Mouse (Mus musculus): ENCODE measurements at regions not wholly inside any gene's neighbourhood (a gene's known extent, or its start where the extent isn't known, plus 50 kb on each side); places are given as distances from the start of the nearest gene placed in this dataset.

DNA sequence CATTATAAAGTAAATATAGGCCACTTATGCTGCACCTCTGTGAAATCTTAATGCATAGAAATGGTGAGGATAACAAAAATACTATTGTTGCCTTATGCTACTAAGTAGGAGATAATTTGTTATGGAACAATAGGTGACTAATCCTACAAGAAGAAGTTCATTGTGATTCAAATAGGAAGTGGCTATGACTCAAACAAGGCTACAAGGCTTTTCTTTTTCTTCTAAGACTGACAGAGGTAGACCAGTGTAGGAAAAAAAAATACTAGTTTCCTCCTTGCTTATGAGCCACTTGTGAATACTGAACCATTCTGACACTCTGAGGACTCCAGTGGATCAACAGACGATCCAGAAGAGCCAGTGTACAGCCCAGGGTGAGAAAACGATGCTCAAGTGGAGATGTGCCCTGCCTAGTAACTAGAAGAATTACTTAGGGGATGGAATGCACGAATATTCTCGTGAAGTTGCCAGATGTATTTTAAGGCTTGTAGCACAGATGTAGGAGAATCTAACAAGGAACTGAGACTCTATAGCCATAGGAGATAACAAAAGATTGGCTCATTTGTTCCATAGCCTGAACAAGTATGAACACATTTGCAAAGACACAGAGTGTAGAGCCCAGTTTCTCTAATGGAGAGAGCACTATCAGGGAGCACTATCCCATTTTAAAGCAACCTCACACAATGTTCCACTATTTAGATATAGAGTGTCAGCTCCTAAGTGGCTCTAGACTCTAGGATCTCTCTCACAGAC is 60.3 kb downstream of the Fzd1 start:
- DNase-seq (ENCODE audit: low read depth): no peak

DNA sequence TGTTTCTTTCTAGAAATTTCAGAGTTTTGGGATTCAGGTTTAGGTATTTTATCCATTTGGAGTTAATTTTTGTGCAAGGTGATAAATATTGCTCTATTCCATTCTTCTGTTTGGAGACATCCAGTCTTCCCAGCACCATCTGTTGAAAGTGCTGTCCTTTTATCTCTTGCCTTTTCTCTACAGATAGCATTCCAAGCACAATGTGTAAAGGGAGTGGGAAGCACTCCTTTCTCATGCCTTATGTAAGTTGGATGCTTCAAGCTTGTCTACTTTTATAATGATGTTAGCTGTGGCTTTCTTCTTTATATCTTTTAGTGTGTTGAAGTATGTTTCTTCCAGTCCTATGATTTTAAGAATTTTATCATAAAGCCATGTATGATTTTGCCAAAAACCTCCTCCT is 61.1 kb downstream of the Fzd1 start:
- DNase-seq (ENCODE audit: low read depth): no peak

DNA sequence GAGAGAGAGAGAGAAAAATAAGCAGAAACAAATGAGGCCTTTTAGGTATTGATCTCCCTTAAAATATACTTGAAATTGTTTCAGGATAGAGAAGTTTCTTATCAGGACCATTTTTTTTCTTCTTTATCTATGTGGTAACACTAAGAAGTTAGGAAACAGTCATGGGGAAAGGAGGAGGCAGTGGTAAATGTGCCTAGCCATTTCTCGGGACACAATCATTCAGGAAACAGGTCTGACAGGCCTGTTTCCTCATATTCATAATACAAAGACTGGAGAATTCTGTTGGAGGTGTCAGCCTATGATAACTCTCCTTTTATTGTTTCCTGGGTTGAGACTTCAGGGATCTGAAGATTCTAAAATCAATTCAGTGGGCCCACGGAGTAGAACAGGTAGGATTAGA is 68.7 kb downstream of the Fzd1 start:
- DNase-seq (ENCODE audit: low read depth): peak; percentile 50

DNA sequence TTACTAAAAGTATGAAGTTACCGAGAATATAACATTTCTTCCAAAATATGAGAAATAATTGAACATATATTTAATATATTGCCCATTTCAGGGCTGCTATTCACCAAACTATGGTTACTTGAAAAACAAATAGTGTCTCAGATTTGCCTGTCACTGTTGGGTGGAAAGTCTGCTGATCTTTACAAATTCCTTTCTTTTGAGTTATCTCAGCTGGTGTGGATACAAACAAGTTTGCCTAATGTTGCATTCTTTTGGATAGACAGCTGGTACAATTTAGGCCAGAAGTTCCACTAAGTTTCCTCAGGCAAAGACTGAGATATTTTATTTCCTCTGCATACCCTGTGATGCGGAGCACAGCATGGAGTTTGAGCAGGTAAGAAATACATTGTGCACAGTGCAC is 82.5 kb downstream of the Fzd1 start:
- no peak for DNase-seq (ENCODE audit: low read depth)

DNA sequence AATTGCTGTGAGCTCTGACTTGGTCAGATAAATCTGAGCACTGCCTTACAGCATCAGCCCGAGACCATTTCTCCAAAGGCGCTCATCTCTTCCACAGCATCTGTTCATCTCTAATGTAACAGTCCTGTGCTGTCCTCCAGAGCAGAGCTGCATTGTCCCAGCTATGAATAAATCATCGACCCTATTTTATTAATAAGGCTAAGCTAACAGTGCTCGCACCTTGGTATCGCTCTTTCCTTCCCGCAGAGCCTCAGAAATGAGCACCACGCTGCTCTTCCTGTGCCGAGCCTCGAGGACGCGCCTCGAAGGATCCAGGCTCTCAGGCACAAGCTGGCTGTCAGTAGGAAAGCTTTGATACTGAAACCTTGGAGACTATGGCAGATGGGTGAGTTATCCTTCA is 91.5 kb downstream of the Fzd1 start:
- no peak for DNase-seq (ENCODE audit: low read depth)

DNA sequence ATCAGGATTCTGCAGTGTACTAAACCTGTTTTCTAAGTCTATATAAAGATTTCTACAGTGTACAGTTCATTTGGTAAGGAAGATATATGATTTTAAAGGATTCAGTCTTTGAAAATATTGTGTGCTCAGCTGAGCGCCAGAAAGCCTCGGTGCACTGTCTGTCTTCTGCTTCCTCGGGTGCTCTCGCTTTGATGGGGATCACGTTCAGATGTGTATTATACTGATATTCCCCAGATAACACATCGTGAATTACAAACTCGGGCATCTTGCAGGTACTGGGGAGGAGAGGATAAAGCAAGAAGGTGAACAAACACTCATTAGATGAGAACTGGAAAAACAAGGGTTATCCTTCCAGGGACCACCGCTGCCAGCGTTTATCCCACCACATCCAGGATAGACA is 91.9 kb downstream of the Fzd1 start:
- no peak for DNase-seq (ENCODE audit: low read depth)

DNA sequence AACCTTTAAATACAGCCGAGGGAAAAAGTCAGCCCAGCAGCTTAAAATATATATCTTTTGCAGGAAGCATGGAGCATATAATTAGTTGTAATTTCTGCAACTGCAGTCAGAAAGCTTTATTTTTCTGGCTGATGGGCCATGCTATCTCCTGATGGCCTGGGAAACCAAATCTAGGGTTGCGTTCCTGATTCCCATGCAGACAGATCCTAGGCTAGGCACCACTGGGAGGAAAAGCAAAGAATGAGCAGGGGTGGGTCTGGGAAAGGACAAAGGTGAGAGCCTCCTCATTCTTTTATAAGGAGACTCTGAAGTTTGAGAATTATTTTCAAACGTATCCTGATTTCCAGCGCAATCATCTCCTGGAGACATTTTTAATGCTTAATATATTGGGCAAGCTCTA is 92.9 kb downstream of the Fzd1 start:
- no peak for DNase-seq (ENCODE audit: low read depth)

DNA sequence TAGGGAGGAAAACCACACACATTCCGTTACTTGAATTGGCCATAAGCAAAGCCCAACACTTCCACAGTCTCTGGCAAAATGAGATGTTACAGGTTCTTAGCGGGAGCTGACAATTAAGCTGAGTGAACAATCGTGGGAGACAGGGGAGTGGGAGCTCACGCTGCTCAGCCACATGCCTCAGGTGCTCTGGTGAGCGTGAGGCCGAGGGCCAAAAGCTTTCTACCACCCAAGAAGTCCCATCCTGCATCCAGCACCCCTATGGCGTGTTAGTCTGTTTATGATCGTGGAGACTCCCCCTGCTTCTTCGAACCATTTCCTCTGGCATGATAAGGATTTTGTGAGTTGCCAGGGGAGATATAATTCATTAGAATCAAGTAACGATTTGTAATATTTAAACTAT is 93.3 kb downstream of the Fzd1 start:
- DNase-seq (ENCODE audit: low read depth): no peak

DNA sequence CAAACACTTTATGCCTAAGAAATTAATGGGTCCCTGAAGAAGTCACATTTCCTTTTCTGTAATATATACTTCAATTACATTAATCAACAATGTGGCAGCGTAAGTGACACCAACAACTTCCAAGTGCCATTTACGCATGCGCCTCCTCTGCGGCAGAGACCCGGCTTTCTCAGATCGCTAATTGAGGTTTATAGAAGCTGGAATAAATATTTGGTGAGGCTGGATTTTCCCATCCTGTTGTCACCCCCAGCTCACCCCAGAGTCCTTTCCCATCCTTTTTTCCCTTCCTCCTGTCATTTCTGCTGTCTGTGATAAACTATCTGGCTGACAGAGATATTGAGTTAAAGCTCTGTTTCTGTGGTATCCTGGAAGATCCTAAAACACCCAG is 95.6 kb downstream of the Fzd1 start:
- no peak for DNase-seq (ENCODE audit: low read depth)

DNA sequence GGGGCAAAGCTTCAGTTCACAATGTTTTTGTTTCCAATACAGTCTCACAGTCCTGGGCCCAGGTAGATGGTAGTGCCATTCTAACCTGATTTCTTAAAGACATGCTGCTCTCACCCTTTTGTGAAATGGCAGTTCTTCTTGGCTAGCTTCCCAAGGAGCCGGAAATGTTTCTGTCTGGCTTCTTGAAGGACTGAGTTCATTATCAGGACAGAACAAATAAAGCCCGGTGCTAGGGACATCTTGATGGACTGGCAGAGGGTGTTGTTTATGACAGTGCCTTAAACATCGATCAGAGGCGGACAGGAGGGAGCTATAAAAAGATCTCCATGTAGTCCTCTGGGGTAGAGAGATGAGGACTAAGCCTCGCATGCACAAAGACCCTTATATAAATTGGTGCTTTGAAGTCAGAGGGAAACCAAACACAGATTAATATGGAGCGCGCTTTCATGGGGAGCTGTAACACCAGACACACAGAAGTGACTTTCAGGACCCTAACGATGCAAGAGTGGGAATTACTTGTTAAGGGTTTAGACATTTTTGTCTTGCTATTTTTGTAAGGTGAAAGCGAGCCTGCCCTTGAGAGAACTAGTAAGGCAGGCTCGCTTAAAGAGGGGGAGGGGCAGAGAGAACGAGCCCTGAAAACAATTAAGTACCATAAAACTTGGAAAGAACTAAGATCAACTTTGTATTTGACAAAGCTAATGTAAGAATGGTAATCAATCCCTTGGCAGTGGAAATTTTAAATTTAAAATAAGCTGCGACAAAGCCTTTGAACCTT is 96.2 kb downstream of the Fzd1 start:
- no peak for DNase-seq (ENCODE audit: low read depth)

DNA sequence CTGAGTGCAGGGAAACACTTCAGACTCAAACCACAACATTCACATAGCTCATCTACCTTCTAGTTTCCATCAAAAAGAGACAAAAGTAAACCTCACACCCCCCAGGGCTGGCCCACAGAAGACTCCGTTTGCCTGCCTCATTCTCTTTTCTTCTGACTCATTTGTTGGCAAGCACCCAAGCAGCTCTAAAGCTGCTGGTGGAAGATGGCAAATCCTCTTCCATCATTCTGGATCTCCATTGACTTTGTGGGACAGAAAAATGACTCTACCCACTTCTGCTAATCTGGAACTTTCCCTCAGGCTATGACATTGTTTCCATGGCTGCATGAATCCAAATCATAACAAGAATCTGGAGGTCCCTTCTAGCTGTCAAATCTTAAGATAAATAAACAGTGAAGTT is 99.9 kb downstream of the Fzd1 start:
- DNase-seq (ENCODE audit: low read depth): no peak

DNA sequence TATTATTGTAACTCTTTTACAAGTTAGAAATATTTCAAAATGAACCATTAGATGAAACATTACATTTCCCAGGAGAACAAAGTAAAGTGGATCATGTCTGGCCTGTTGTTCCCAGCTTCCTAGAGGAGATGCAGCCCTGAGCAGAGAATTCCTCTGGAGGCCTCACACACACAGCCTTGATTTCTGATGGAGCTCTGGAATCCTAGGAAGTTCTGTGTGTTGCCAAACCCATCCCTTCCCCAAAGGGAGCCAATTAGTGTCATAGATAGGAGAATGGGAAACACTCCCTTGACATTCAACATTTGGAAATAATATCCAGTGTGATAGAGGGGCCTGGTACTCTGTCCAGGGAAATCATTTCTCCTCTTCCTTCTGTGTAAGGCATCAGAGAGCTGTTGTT is 103.6 kb downstream of the Fzd1 start:
- DNase-seq (ENCODE audit: low read depth): no peak

DNA sequence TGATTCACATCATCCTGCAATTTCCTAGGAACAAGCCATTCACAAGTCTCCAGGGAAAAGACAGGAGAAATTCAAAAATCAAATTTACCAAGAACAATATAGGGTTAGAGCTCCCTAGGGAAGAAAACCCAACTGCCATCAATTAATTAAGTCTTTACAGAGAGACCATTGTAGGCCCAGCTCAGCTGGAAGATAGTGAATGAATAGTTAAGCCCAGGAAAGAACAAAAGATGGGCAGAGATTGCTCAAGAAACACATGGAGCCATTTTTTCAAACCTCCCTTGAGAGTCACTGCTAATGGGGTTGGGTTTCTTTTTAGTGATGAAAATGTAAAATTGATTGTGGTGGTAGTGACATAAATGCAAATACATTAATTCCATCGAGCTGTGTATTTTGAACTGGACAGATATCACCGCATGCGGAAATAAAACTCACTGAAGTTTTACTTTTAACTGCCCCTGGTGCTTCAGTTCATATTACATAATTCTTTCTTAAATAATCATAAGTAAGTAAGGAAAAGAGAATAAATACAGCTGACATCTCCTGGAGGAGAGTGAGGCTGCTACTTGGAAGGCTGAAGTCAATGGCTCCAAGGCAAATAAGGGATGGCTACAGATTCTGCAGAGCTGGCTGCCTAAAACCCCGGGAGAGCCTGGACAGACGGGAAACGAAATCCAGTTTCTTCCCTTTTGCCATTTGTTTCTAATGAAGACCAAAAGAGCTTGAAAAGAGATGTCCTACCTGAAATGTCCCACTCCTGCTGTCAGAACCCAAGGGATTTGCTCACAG is 106.5 kb downstream of the Fzd1 start:
- DNase-seq (ENCODE audit: low read depth): no peak

DNA sequence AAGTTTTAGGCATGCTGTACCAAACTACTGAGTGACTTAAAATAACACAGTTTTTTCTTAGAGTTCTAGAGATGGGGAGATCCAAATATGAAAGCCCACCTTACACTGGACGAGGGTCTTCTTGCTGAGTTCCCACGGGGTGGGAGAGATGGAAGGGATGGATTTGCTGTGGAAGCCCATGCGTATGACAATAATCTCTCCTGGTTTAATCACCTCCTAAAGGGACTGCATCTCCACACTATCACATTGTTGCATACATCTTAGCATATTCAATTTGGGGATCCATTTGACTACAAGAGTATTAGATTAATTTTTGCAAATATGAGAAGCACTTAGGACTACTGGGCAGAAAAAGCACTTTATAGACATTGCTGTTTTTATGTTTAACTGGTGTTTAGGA is 107.1 kb downstream of the Fzd1 start:
- DNase-seq (ENCODE audit: low read depth): no peak

DNA sequence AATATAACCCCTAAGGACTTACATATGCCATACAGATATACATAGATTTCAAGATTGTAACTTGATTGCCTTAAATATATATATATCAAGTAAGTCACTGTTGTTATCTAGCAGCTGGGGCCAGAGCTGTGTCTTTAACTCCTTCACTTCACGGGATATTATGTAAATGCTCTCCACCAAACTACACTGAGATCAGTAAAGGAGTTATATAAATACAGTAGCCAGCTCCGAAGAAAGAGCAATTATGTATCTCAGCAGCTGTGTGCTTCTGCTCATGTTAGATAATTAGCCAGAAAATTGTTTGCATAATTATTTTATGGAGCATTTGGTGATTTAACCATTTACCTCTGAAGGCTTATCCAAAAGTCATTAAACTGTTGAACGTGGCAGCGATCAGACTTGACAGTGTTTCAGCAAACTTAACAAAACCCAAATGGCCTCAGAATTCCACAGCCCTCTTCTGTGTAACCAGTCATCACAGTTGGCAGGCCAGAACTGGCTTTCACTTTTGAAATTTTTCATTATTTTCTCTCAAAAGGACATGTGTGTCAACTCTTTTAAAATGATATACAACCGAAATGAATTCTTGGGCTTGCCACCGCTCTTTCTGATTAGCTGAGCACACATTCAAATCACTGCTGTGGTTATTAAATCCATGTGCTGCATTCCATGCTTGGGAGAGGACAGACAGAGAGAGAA is 107.8 kb downstream of the Fzd1 start:
- no peak for DNase-seq (ENCODE audit: low read depth)

DNA sequence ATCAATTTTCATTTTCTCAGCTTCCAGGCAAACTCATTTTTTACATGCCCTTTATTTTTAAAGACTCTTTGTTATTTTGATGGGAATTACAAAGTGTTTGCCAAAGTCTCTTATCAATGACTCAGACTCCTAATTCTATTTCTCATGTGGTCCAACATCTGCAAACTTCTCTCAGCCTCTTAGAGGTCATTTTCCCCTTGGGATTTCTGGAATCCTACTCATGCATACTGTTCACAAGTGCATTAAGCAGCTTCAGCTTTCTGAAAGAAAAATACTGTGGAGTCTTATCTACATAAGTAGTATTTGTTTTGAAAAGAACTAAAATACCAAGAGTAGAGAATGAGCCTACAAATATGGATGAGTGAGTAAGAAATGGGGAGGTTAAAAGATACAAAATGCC is 116.8 kb downstream of the Fzd1 start:
- no peak for DNase-seq (ENCODE audit: low read depth)

DNA sequence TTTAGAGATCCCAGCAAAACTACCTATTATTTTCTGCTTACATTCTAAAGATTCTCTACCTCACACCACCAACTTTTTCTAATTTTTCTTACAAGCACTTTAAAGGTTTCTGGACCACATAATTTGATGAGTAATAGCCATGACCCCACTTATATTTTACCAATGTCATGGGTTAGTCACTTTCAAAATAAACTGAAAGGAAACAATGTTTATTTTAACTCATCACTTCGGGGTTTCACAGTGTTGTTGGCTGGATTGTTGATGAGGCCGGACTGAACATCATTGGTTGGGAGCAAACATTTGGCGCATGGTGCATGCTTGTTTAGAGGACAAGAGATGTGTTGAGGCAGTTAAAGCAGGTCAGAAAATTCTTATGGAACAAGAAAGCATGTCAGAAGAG is 124.1 kb downstream of the Fzd1 start:
- no peak for DNase-seq (ENCODE audit: low read depth)

DNA sequence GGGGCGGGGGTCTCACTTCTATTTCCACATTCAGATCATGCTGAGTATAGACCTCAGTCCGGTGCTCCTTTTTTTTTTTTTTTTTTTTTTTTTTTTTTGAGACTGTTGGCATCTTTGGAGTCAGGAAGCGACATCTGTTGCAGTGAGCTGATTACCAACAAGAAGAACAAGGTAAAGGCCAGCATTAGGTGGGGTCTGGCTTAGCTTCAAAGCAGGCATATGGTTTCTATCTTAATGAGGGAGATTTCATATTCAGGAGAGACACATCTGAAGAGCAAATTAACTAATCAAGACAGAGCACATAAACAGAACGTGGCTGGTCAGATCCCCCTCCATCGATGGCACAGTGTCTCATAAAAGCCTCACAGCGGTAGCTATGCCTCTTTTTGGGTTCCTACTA is 132.6 kb downstream of the Fzd1 start:
- no peak for DNase-seq (ENCODE audit: low read depth)

DNA sequence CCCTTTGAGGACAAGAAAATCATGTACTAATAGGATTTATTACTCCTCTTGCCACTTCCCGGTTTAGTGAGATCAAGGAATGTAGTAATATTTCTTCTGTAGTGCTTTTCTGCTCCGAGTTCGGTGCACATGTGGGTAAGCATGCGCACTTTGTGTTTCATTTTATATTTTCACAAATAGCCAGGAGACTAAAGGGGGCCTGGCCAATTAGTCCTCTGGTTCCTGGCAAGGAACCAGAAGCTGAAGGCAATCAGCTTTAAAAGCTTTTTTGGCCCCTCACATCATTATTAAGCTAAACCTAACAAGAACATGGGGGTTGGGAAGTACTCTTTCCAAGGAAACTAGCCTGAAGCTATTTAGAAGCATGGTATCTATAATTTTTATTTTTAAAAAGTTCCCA is 134.2 kb downstream of the Fzd1 start:
- no peak for DNase-seq (ENCODE audit: low read depth)

DNA sequence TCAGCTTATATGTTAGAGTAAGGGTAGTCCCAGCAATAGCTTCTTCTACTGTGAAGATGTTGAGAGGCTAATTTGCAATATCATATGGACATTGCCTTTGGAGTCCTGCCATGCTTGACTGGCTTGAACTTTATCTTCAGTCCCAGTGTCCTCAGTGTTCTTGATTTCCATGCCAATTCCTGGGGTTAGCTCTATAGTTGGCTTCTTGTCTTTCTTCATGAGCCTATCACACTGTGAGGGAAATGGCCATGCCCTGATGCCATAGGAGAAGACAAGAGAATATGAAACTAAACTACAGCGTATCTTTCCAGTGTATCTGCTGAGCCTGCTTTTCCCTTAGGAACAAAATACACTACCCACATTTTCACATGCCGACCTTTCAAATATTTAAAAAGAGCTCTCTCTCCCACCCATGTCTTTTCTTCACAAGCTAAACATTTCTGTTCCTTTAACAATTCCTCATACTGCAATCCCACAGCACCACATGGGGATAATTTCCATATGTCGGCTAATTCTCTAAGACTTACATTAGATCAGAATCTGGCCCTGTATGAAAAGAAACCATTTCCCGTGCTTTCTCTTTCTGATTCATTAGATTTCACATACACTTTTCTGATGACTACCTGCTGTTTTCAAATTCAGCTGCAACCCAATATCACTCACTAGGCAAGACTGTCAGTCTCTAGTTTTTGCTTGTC is 137.2 kb downstream of the Fzd1 start:
- no peak for DNase-seq (ENCODE audit: low read depth)

DNA sequence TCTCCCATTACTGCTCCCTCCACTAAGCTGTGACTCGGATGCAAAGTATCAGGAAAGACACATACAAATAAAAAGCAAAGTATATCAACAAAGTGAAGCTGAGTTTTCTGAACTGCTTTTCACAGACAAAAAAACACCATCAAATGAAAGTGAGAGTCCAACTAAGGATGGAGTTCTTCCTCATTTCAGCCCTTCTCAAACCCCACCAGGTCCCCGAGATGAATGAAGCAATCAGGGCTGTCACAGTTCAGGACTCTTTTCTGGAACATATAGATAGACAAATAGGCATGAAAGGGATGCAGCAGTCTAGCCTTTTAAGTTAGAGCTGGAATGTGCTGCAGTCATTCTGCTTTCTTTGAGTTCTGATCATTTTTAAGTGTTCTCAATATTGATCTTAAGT is 142.6 kb downstream of the Fzd1 start:
- no peak for DNase-seq (ENCODE audit: low read depth)

DNA sequence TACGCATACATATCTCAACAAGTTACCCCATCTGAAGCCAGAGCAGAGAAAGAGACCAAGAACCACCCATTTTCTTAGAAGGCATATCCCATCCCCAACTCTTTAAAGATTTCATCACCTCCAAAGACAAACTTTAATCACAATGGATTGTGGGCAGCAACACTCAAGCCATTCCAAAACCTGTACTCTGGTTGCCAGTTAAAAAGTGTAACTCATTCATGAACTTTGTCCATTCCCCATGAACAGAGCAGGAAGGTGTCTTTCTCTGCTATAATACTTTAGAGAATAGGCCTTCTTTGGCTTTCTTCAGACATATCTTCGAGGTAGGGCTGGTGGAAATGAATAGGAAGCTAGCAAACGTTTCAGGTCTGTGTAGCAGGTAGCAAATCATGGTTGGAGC is 160.4 kb downstream of the Fzd1 start:
- DNase-seq (ENCODE audit: low read depth): no peak
